Mouse (Mus musculus) cerebellum, adult 2 months (tissue): ENCODE results near the gene Spata32. TPM values are rescaled to one million over a fixed set of nuclear protein-coding genes. Genes with fewer than 3 reads are reported as not detected.

ENCODE experiments used
- DNase-seq, 2 experiments: peaks; one replicate each; pipeline ENCODE4 v3.0.0; 2021
- H3K27ac ChIP-seq: fragments of 200-500 bp; 2 replicates; pipeline ENCODE4 v1.5.1; 2012; ENCODE audit warnings: low read length, control low read depth, inconsistent platforms; ENCODE audit not compliant: insufficient read depth
- H3K27me3 ChIP-seq: fragments of 200-500 bp; 2 replicates; pipeline ENCODE4 v1.6.1; 2012; ENCODE audit warnings: inconsistent platforms, mild to moderate bottlenecking, low read length, moderate library complexity; ENCODE audit not compliant: control insufficient read depth, insufficient read depth
- H3K4me1 ChIP-seq: fragments of 200-500 bp; 2 replicates; pipeline ENCODE4 v1.6.1; 2011; ENCODE audit warnings: low read length; ENCODE audit not compliant: control insufficient read depth, insufficient read depth
- H3K4me3 ChIP-seq: fragments of 200-500 bp; replicated peaks from 2 replicates; pipeline ENCODE3; 2011; ENCODE audit warnings: mild to moderate bottlenecking, low read depth, low read length, control low read depth; ENCODE audit not compliant: insufficient read depth
- CTCF ChIP-seq: fragments of 200-500 bp; IDR thresholded peaks from 2 replicates; pipeline ENCODE4 v1.5.1; 2011; ENCODE audit warnings: low read depth, mild to moderate bottlenecking, control low read depth, low read length, moderate library complexity, borderline replicate concordance; ENCODE audit not compliant: insufficient read depth
- POLR2A ChIP-seq: fragments of 200-500 bp; IDR thresholded peaks from 2 replicates; pipeline ENCODE4 v1.6.1; 2011; ENCODE audit warnings: low read length, control low read depth, borderline replicate concordance; ENCODE audit not compliant: insufficient read depth
- WGBS: fragments of 180-500 bp; shearing (Covaris S2); methylation state at CpG from one replicate; pipeline ENCODE4 v1.1.7; 2018; 5-methylcytosine and 5-hydroxymethylcytosine counted together
- polyA plus RNA-seq: library from polyadenylated mRNA; depleted of rRNA; stranded (reverse); fragments of >200 nt; gene quantifications from 2 replicates; pipeline ENCODE4 v1.2.3, GENCODE M21; 2012

The Spata32 gene
- polyA plus RNA-seq, 1 experiment = 2.7 TPM

- Histone ChIP-seq H3K4me3 (no peak overlapping the region), H3K27me3 (no peaks in the 10 kb centered on the region), H3K27ac (no peak overlapping the region), H3K4me1 (no peaks in the 10 kb centered on the region; the same call in 1 of the 2 replicates)
- DNase-seq = no peak
- TF ChIP-seq CTCF (no peak), POLR2A (no peak)
- WGBS = 86% methylated on average over 3 of the region's 3 CpGs
Observed at GRCm38 (mm10) chr11:103181911-103182310, 36.3 kb downstream of the Spata32 start.

GRCm38 (mm10) chr11:103181349-103181748 lies 36.9 kb downstream of the Spata32 start:
- Histone ChIP-seq H3K4me3 (no peak overlapping the region), H3K27ac (no peak overlapping the region), H3K27me3 (no peaks in the 10 kb centered on the region), H3K4me1 (no peaks in the 10 kb centered on the region; the same call in 1 of the 2 replicates)
- 80% methylated on average over 9 of the region's 9 CpGs for WGBS
- no peak for TF ChIP-seq CTCF
- no peak for DNase-seq

- no peak overlapping the region for H3K4me3 ChIP-seq
- no peaks in the 10 kb centered on the region for H3K27me3 ChIP-seq
- whole genome bisulfite sequencing = 50% methylated on average over 1 of the region's 1 CpGs
- no peak overlapping the region for H3K27ac ChIP-seq
- no peak for DNase-seq
- H3K4me1 ChIP-seq = no peaks in the 10 kb centered on the region; the same call in 1 of the 2 replicates
- TF ChIP-seq CTCF (no peak), POLR2A (no peak)
Observed at GRCm38 (mm10) chr11:103180426-103180825, 37.8 kb downstream of the Spata32 start.

- peaks cover 7% of the 10 kb centered on the region for H3K4me1 ChIP-seq
- no peak overlapping the region for H3K27ac ChIP-seq
- DNase-seq = no peak
- 88% methylated on average over 8 of the region's 8 CpGs for WGBS
- TF ChIP-seq CTCF = no peak
- TF ChIP-seq POLR2A = no peak
- no peak overlapping the region for H3K4me3 ChIP-seq
- no peaks in the 10 kb centered on the region for H3K27me3 ChIP-seq
Observed at GRCm38 (mm10) chr11:103178748-103179147, 39.5 kb downstream of the Spata32 start.

GRCm38 (mm10) chr11:103177815-103178485 lies 40.3 kb downstream of the Spata32 start:
- Histone ChIP-seq H3K27me3 (no peaks in the 10 kb centered on the region), H3K4me1 (peaks cover 8% of the 10 kb centered on the region), H3K4me3 (no peak overlapping the region), H3K27ac (no peak overlapping the region)
- TF ChIP-seq CTCF = no peak
- no peak for TF ChIP-seq POLR2A
- no peak for DNase-seq
- WGBS = 86% methylated on average over 15 of the region's 15 CpGs

- peaks cover 13% of the 10 kb centered on the region for H3K4me1 ChIP-seq
- no peaks in the 10 kb centered on the region for H3K27me3 ChIP-seq
- DNase-seq = no peak
- no peak for TF ChIP-seq CTCF
- no peak for TF ChIP-seq POLR2A
- WGBS = 30% methylated on average over 5 of the region's 5 CpGs
- H3K27ac ChIP-seq = no peak overlapping the region
- H3K4me3 ChIP-seq = no peak overlapping the region
Observed at GRCm38 (mm10) chr11:103177216-103177615, 41.0 kb downstream of the Spata32 start.

- H3K27me3 ChIP-seq = no peaks in the 10 kb centered on the region
- WGBS = 97% methylated on average over 1 of the region's 1 CpGs
- H3K27ac ChIP-seq = no peak overlapping the region
- no peak for DNase-seq
- peaks cover 19% of the 10 kb centered on the region for H3K4me1 ChIP-seq
- TF ChIP-seq CTCF = no peak
- no peak for TF ChIP-seq POLR2A
- H3K4me3 ChIP-seq = no peak overlapping the region
Observed at GRCm38 (mm10) chr11:103176510-103176909, 41.7 kb downstream of the Spata32 start.

GRCm38 (mm10) chr11:103175688-103176442 lies 42.4 kb downstream of the Spata32 start:
- Histone ChIP-seq H3K27me3 (no peaks in the 10 kb centered on the region), H3K27ac (no peak overlapping the region), H3K4me3 (no peak overlapping the region), H3K4me1 (peaks cover 19% of the 10 kb centered on the region)
- no peak for DNase-seq
- TF ChIP-seq POLR2A (no peak), CTCF (no peak)
- 70% methylated on average over 14 of the region's 14 CpGs for WGBS
